16 mouse cellular contexts compared by ENCODE assay signal in genomic region chr13:79430987-79431386, GRCm38 (mm10).
DNase-seq lines count a peak whose midpoint lies in the region; ATAC-seq and TF ChIP-seq lines count a peak whose summit lies in the region.
"Had no signal": no experiment of that assay in that cellular context is flagged by ENCODE, and none has a peak within 500 bp of the region (broad histone marks: within the 10 kb centered on the region; RNA-seq: fewer than 3 reads in every experiment).

No protein-coding gene starts in this region.

- DNase-seq in brain, embryonic 14.5 days (ENCODE audit: low read depth): peak; percentile 92
- DNase-seq in embryonic facial prominence, embryonic 14.5 days (ENCODE audit: low spot score): peak; percentile 30
- no peak for DNase-seq in gastrocnemius, postnatal 4 days (ENCODE audit: low spot score in 2 of 2)
- no peak for DNase-seq in adrenal gland, adult 2 months
- no peak for DNase-seq in right cerebral cortex, postnatal 10 days (ENCODE audit: low spot score in 2 of 2)
- DNase-seq: kidney, postnatal 14 days; spleen, adult 18-20 months; thymus, adult 18-20 months had no signal

- H3K4me1 ChIP-seq in embryonic facial prominence, embryonic 14.5 days (ENCODE audit: control insufficient read depth, insufficient read depth, low read length): peaks cover 3% of the 10 kb centered on the region; the same call in 1 of the 2 replicates
- peaks cover 3% of the 10 kb centered on the region for H3K4me1 ChIP-seq in forebrain, embryonic 16.5 days (replicated peaks; ENCODE audit: control insufficient read depth, insufficient read depth, low read length)
- 0 out of 2 replicates have a peak, but pooled peaks cover 3% of the 10 kb centered on the region for H3K4me1 ChIP-seq in midbrain, embryonic 16.5 days (ENCODE audit: control insufficient read depth, insufficient read depth, low read length)
- H3K4me1 ChIP-seq: liver, embryonic 12.5 days; lung, embryonic 15.5 days had no signal

- no peak for TF ChIP-seq POLR2A in brain, embryonic 14.5 days (IDR thresholded peaks at IDR 0.05; ENCODE audit: borderline replicate concordance, extremely low read depth, insufficient read depth, insufficient read length, poor library complexity, severe bottlenecking)

- no peak for TF ChIP-seq CTCF in brain, embryonic 14.5 days (IDR thresholded peaks at IDR 0.05; ENCODE audit: borderline replicate concordance, extremely low read depth, insufficient read depth, insufficient read length)

- H3K27me3 ChIP-seq in embryonic facial prominence, embryonic 14.5 days (replicated peaks; ENCODE audit: control insufficient read depth, insufficient read depth, low read length): no peaks in the 10 kb centered on the region
- H3K27me3 ChIP-seq in forebrain, embryonic 16.5 days (replicated peaks; ENCODE audit: control insufficient read depth, insufficient read depth, low read length): no peaks in the 10 kb centered on the region
- H3K27me3 ChIP-seq in midbrain, embryonic 16.5 days (ENCODE audit: control insufficient read depth, insufficient read depth, low read depth, low read length): no peaks in the 10 kb centered on the region
- H3K27me3 ChIP-seq: embryonic facial prominence, embryonic 13.5 days; liver, embryonic 12.5 days; lung, embryonic 15.5 days had no signal

- no peak overlapping the region for H3K4me3 ChIP-seq in embryonic facial prominence, embryonic 14.5 days (ENCODE audit: low read depth, low read length)
- H3K4me3 ChIP-seq in forebrain, embryonic 16.5 days (replicated peaks; ENCODE audit: low read length): no peak overlapping the region
- H3K4me3 ChIP-seq in midbrain, embryonic 16.5 days (ENCODE audit: low read depth, low read length): no peak overlapping the region
- H3K4me3 ChIP-seq: embryonic facial prominence, embryonic 13.5 days; liver, embryonic 12.5 days; lung, embryonic 15.5 days had no signal

- no peaks in the 10 kb centered on the region for H3K36me3 ChIP-seq in embryonic facial prominence, embryonic 14.5 days (ENCODE audit: control insufficient read depth, insufficient read depth, low read length)
- H3K36me3 ChIP-seq in forebrain, embryonic 16.5 days (ENCODE audit: control insufficient read depth, insufficient read depth): no peaks in the 10 kb centered on the region
- no peaks in the 10 kb centered on the region for H3K36me3 ChIP-seq in midbrain, embryonic 16.5 days (ENCODE audit: control insufficient read depth, insufficient read depth, low read length)
- H3K36me3 ChIP-seq: embryonic facial prominence, embryonic 13.5 days; liver, embryonic 12.5 days; lung, embryonic 15.5 days had no signal

- H3K4me2 ChIP-seq in embryonic facial prominence, embryonic 14.5 days (ENCODE audit: low read depth, low read length): no peak overlapping the region
- no peak overlapping the region for H3K4me2 ChIP-seq in forebrain, embryonic 16.5 days (ENCODE audit: low read length)
- H3K4me2 ChIP-seq in midbrain, embryonic 16.5 days (ENCODE audit: low read length): no peak overlapping the region
- H3K4me2 ChIP-seq: embryonic facial prominence, embryonic 13.5 days; heart, embryonic 11.5 days; hindbrain, embryonic 14.5 days; liver, embryonic 12.5 days; lung, embryonic 15.5 days had no signal

- no peaks in the 10 kb centered on the region for H3K9me3 ChIP-seq in embryonic facial prominence, embryonic 14.5 days (ENCODE audit: control insufficient read depth, low read length)
- H3K9me3 ChIP-seq in forebrain, embryonic 16.5 days (ENCODE audit: control insufficient read depth, low read length): no peaks in the 10 kb centered on the region
- H3K9me3 ChIP-seq in midbrain, embryonic 16.5 days (replicated peaks; ENCODE audit: control insufficient read depth, low read length, poor library complexity, severe bottlenecking): no peaks in the 10 kb centered on the region
- H3K9me3 ChIP-seq: embryonic facial prominence, embryonic 13.5 days; liver, embryonic 12.5 days; lung, embryonic 15.5 days had no signal

- H3K27ac ChIP-seq in embryonic facial prominence, embryonic 14.5 days (replicated peaks; ENCODE audit: low read depth, low read length): no peak overlapping the region
- H3K27ac ChIP-seq in forebrain, embryonic 16.5 days (ENCODE audit: low read length): no peak overlapping the region
- no peak overlapping the region for H3K27ac ChIP-seq in midbrain, embryonic 16.5 days (ENCODE audit: low read length)
- H3K27ac ChIP-seq: embryonic facial prominence, embryonic 13.5 days; hindbrain, embryonic 14.5 days; liver, embryonic 12.5 days; lung, embryonic 15.5 days had no signal

- no peak for ATAC-seq in embryonic facial prominence, embryonic 14.5 days (ENCODE audit: low read depth)
- ATAC-seq in forebrain, embryonic 16.5 days: peak; percentile 89
- 0 out of 2 replicates have a peak, but pooled peaks have one; percentile 28 for ATAC-seq in midbrain, embryonic 16.5 days
- ATAC-seq: intestine, postnatal 0 days; liver, embryonic 12.5 days had no signal

- WGBS in embryonic facial prominence, embryonic 14.5 days: 45% methylated on average over 2 of the region's 2 CpGs
- WGBS in forebrain, embryonic 16.5 days: 1% methylated on average over 2 of the region's 2 CpGs
- 9% methylated on average over 2 of the region's 2 CpGs for WGBS in midbrain, embryonic 16.5 days

- H3K9ac ChIP-seq in embryonic facial prominence, embryonic 14.5 days (ENCODE audit: low read depth, low read length): no peak overlapping the region
- no peak overlapping the region for H3K9ac ChIP-seq in forebrain, embryonic 16.5 days (replicated peaks; ENCODE audit: low read depth, low read length)
- no peak overlapping the region for H3K9ac ChIP-seq in midbrain, embryonic 16.5 days (ENCODE audit: low read depth, low read length)
- H3K9ac ChIP-seq: embryonic facial prominence, embryonic 13.5 days; hindbrain, embryonic 14.5 days; liver, embryonic 12.5 days; lung, embryonic 15.5 days had no signal

Comparison
In these comparisons a context has a peak if more than half of its experiments do, and no peak if none do; other contexts are left out.
1. DNase-seq: peak in brain, embryonic 14.5 days (single experiment) and embryonic facial prominence, embryonic 14.5 days (single experiment); none in gastrocnemius, postnatal 4 days (0 of 2), adrenal gland, adult 2 months (single experiment) and right cerebral cortex, postnatal 10 days (0 of 2).